Comparison of ENCODE assay signal across 23 mouse cellular contexts in genomic region chr1:160985477-160985876, GRCm38 (mm10). TPM values are rescaled to one million over a fixed set of nuclear protein-coding genes. Genes with fewer than 3 reads are reported as not detected.
A peak's percentile ranks its signal among the peaks of the same experiment; 100 is the strongest.
DNase-seq lines count a peak whose midpoint lies in the region; ATAC-seq and TF ChIP-seq lines count a peak whose summit lies in the region.
"Had no signal": no experiment of that assay in that cellular context is flagged by ENCODE, and none has a peak within 500 bp of the region (broad histone marks: within the 10 kb centered on the region; RNA-seq: fewer than 3 reads in every experiment).

No protein-coding gene starts in this region.

- no peak overlapping the region for H3K27ac ChIP-seq in heart, adult 2 months
- no peak overlapping the region for H3K27ac ChIP-seq in liver, embryonic 11.5 days (ENCODE audit: low read depth, low read length)
- H3K27ac ChIP-seq: embryonic facial prominence, embryonic 13.5 days; embryonic facial prominence, embryonic 15.5 days; forebrain, embryonic 10.5 days; forebrain, embryonic 12.5 days had no signal

- peak; percentile 30 for DNase-seq in heart, adult 11 months
- DNase-seq in heart, adult 2 months = no peak
- DNase-seq in liver, embryonic 11.5 days (ENCODE audit: low spot score) = peak; percentile 27
- DNase-seq in liver = no peak
- no peak for DNase-seq in left cerebral cortex, postnatal 36 days (ENCODE audit: low spot score in 2 of 2)
- DNase-seq: adrenal gland, adult 2 months; adrenal gland, postnatal 10 days; adrenal gland, postnatal 25 days; B cell, adult 2 months; cerebellum, adult 11 months; cerebellum, adult 18-20 months; cerebellum, adult 8-10 months; cerebellum, adult 9-11 months; cerebellum, postnatal 14 days; cerebellum, postnatal 36 days; embryo, embryonic 11 days had no signal

- no peaks in the 10 kb centered on the region for H3K36me3 ChIP-seq in heart, adult 2 months (ENCODE audit: control insufficient read depth, insufficient read depth, low read length)
- peaks cover 2% of the 10 kb centered on the region; the same call in 1 of the 2 replicates for H3K36me3 ChIP-seq in liver, embryonic 11.5 days (ENCODE audit: control insufficient read depth, insufficient read depth, low read length)
- H3K36me3 ChIP-seq: embryonic facial prominence, embryonic 13.5 days; embryonic facial prominence, embryonic 15.5 days; forebrain, embryonic 10.5 days; forebrain, embryonic 12.5 days had no signal

- no peak overlapping the region for H3K4me3 ChIP-seq in heart, adult 2 months
- no peak overlapping the region for H3K4me3 ChIP-seq in liver, embryonic 11.5 days (ENCODE audit: low read depth, low read length)
- H3K4me3 ChIP-seq: embryonic facial prominence, embryonic 13.5 days; embryonic facial prominence, embryonic 15.5 days; erythroblast, embryonic 14.5 days; forebrain, embryonic 10.5 days; forebrain, embryonic 12.5 days had no signal

- H3K4me1 ChIP-seq in heart, adult 2 months (ENCODE audit: control insufficient read depth, insufficient read depth, low read length) = no peaks in the 10 kb centered on the region
- no peaks in the 10 kb centered on the region for H3K4me1 ChIP-seq in liver, embryonic 11.5 days (replicated peaks; ENCODE audit: control insufficient read depth, insufficient read depth, low read length)
- H3K4me1 ChIP-seq: embryonic facial prominence, embryonic 13.5 days; embryonic facial prominence, embryonic 15.5 days; forebrain, embryonic 10.5 days; forebrain, embryonic 12.5 days had no signal

- no peaks in the 10 kb centered on the region for H3K9me3 ChIP-seq in liver, embryonic 11.5 days (ENCODE audit: control insufficient read depth, low read length)
- H3K9me3 ChIP-seq: embryonic facial prominence, embryonic 13.5 days; embryonic facial prominence, embryonic 15.5 days; forebrain, embryonic 10.5 days; forebrain, embryonic 12.5 days had no signal

- no peak for TF ChIP-seq POLR2A in heart, adult 2 months (IDR thresholded peaks at IDR 0.05; ENCODE audit: insufficient read depth, low read depth, low read length)

- no peak for TF ChIP-seq CTCF in heart, adult 2 months (IDR thresholded peaks at IDR 0.05)

- no peak overlapping the region for H3K9ac ChIP-seq in heart, adult 2 months (ENCODE audit: low read depth, low read length)
- H3K9ac ChIP-seq in liver, embryonic 11.5 days (ENCODE audit: low read depth, low read length) = no peak overlapping the region
- H3K9ac ChIP-seq: embryonic facial prominence, embryonic 13.5 days; embryonic facial prominence, embryonic 15.5 days; forebrain, embryonic 12.5 days had no signal

- H3K4me2 ChIP-seq in liver, embryonic 11.5 days = no peak overlapping the region
- H3K4me2 ChIP-seq: embryonic facial prominence, embryonic 13.5 days; embryonic facial prominence, embryonic 15.5 days; forebrain, embryonic 12.5 days had no signal

- H3K79me2 ChIP-seq in heart, adult 2 months (replicated peaks; ENCODE audit: control insufficient read depth, insufficient read depth, low read length) = no peaks in the 10 kb centered on the region

- WGBS in heart, adult 2 months = 79% methylated on average over 6 of the region's 6 CpGs
- 82% methylated on average over 6 of the region's 6 CpGs for WGBS in liver, embryonic 11.5 days

- TF ChIP-seq EP300 in heart, adult 2 months (IDR thresholded peaks at IDR 0.05; ENCODE audit: insufficient read depth, low read depth, low read length) = no peak

- H3K27me3 ChIP-seq in heart, adult 2 months (ENCODE audit: control insufficient read depth, insufficient read depth, low read length) = no peaks in the 10 kb centered on the region
- no peaks in the 10 kb centered on the region for H3K27me3 ChIP-seq in liver, embryonic 11.5 days (replicated peaks; ENCODE audit: control insufficient read depth, insufficient read depth, low read length)
- H3K27me3 ChIP-seq: embryonic facial prominence, embryonic 13.5 days; embryonic facial prominence, embryonic 15.5 days; forebrain, embryonic 12.5 days had no signal

- intact Hi-C loops in heart, adult 2 months (cut with DNase I) = no loop called here
- intact Hi-C loops in left cerebral cortex, postnatal 36 days (cut with DNase I) = no loop called here

- no peak for ATAC-seq in liver, embryonic 11.5 days (replicated peaks; ENCODE audit: low FRiP score)
- ATAC-seq: forebrain, embryonic 14.5 days; forebrain, embryonic 16.5 days had no signal

RNA-seq across cellular contexts. Expression of gene Serpinc1, which starts 7.1 kb away (rescaled TPM):
- total RNA-seq in heart, adult 2 months (2021) = under 1 TPM; 0.08 to 0.32 TPM
- polyA plus RNA-seq in heart, adult 2 months (2012; rRNA removed) = 0.29 and 2.3 TPM in 2 replicates
- 209 and 215 TPM in 2 replicates for polyA plus RNA-seq in liver, embryonic 11.5 days (2014; fragmentation: Nextera tagmentation; extraction: Ambion mirVana)
- under 1 TPM; 0.12 to 0.50 TPM for total RNA-seq in left cerebral cortex, postnatal 36 days (2021)

RNA-seq across cellular contexts. Expression of gene Zbtb37, which starts 49.2 kb away (rescaled TPM):
- total RNA-seq in heart, adult 2 months (2021) = 10 to 100 TPM; 13.8 to 14.2 TPM
- polyA plus RNA-seq in heart, adult 2 months (2012; rRNA removed) = 1.8 and 3.8 TPM in 2 replicates
- 3.4 and 4.8 TPM in 2 replicates for polyA plus RNA-seq in liver, embryonic 11.5 days (2014; fragmentation: Nextera tagmentation; extraction: Ambion mirVana)
- 10 to 100 TPM; 17.9 to 19.4 TPM for total RNA-seq in left cerebral cortex, postnatal 36 days (2021)
- polyA plus RNA-seq: erythroblast, embryonic 14.5 days had no signal

Comparison
In these comparisons a context has a peak if more than half of its experiments do, and no peak if none do; other contexts are left out.
1. DNase-seq: peak in heart, adult 11 months (single experiment) and liver, embryonic 11.5 days (single experiment); none in heart, adult 2 months (0 of 2), liver (single experiment) and left cerebral cortex, postnatal 36 days (0 of 2).